Mouse (Mus musculus) neural tube, embryonic 12.5 days (tissue): ENCODE data around the gene Yod1. TPM values are rescaled to one million over a fixed set of nuclear protein-coding genes. Genes with fewer than 3 reads are reported as not detected.

Source experiments
- ATAC-seq: fragments of 200-750 bp; cut with Nextera tagmentation; 2 replicates; pipeline ENCODE4 v1.8.0; 2017; ENCODE audit warnings: low read depth, mild to moderate bottlenecking, moderate TSS enrichment, moderate library complexity; ENCODE audit not compliant: low FRiP score
- H3K27ac ChIP-seq: fragments of 300-500 bp; sonication (generic); 2 replicates; pipeline ENCODE4 v1.5.1; 2016
- H3K27me3 ChIP-seq: fragments of 300-500 bp; sonication (generic); replicated peaks from 2 replicates; pipeline ENCODE4 v1.6.1; 2016; ENCODE audit warnings: mild to moderate bottlenecking
- H3K36me3 ChIP-seq: fragments of 300-500 bp; sonication (generic); 2 replicates; pipeline ENCODE4 v1.6.1; 2016; ENCODE audit warnings: mild to moderate bottlenecking
- H3K4me1 ChIP-seq: fragments of 300-500 bp; sonication (generic); 2 replicates; pipeline ENCODE4 v1.6.1; 2016
- H3K4me2 ChIP-seq: fragments of 300-500 bp; sonication (generic); replicated peaks from 2 replicates; pipeline ENCODE4 v1.6.1; 2016; ENCODE audit warnings: mild to moderate bottlenecking
- H3K4me3 ChIP-seq: fragments of 300-500 bp; sonication (generic); 2 replicates; pipeline ENCODE4 v1.5.1; 2016
- H3K9ac ChIP-seq: fragments of 300-500 bp; sonication (generic); 2 replicates; pipeline ENCODE4 v1.6.1; 2016; ENCODE audit warnings: mild to moderate bottlenecking
- H3K9me3 ChIP-seq: fragments of 300-500 bp; sonication (generic); 2 replicates; pipeline ENCODE4 v1.6.1; 2016; ENCODE audit warnings: mild to moderate bottlenecking
- WGBS: fragments of 180-500 bp; shearing (Covaris S2); methylation state at CpG from one replicate; pipeline ENCODE4 v1.1.7; 2016; 5-methylcytosine and 5-hydroxymethylcytosine counted together
- polyA plus RNA-seq: library from polyadenylated mRNA; unstranded; fragments of >200 nt; fragmentation: Nextera tagmentation; extraction: Ambion mirVana; gene quantifications from 2 replicates; pipeline ENCODE4 v1.2.1, GENCODE M21; 2016

The Yod1 gene
- polyA plus RNA-seq, 1 experiment from 2014 or later = 18.6 TPM

DNA sequence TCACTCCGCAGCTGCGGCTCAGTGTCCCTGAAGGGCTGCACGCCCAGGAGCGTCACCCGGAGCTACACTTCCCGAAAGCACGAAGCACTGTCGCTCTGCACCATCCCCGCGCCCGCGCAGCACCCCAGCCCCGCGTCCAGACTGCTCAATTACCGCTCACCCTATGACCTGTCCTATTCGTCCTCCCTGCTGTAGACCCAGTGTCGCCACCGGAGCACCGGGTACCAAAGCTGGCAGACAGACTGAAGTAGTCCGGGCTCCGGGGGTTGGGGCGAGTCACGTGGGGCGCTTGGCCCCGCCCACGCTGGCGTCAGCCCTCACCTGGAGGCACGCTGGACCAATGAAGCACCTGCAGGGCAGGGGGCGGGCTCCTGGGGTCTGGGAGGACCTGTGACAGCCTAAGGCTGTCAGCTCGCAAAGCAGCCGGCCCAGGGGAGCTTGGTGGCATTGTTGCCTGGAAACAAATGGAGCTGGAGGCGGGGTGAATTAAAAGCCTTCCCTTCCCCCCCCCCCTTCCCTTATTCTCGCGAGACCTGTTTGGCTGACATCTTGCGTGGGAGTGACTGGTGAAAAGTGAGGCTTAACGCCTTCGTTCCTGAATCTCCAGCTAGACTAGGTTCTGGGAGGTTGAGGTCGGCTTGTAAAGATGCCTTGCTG, 1.4 kb upstream of the Yod1 start, which contains the start of gene Gm29427:
Gene Gm29427, minus strand, starts transcription at position 239 of the 657 bp plus-strand sequence.
- Histone ChIP-seq H3K9me3 (no peaks in the 10 kb centered on the region), H3K27ac (peak within 1 kb of the TSS; percentile 37; the same call in 1 of the 2 replicates), H3K36me3 (0 out of 2 replicates have a peak, but pooled peaks cover 4% of the 10 kb centered on the region), H3K4me3 (peak within 1 kb of the TSS; percentile 64), H3K4me1 (peaks cover 18% of the 10 kb centered on the region), H3K27me3 (no peaks in the 10 kb centered on the region), H3K9ac (peak within 1 kb of the TSS; percentile 82), H3K4me2 (peak within 1 kb of the TSS; percentile 99)
- peak; percentile 93 for ATAC-seq
- WGBS = under 1% methylated on average over 38 of the region's 38 CpGs

DNA sequence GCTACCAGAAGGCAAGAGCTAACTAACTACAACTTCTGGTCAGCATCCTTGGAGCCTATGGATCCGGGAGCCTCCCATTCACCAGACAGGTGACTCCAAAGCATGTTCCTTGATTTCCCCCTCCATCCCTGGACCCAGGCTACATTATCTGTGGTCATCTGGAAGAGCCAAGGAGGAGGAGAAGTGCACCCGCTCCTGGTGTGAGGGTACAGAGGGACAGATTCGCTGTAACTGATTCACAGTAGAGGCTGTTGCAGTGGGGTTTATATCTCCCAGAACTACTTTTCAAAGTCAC, 962 bp upstream of the Yod1 start:
- H3K27ac ChIP-seq = 0 out of 2 replicates have a peak overlapping the region, but pooled peaks have one; percentile 37
- peak overlapping the region; percentile 99 for H3K4me2 ChIP-seq
- H3K4me3 ChIP-seq = peak overlapping the region; percentile 64
- 0 out of 2 replicates have a peak, but pooled peaks cover 4% of the 10 kb centered on the region for H3K36me3 ChIP-seq
- no peaks in the 10 kb centered on the region for H3K27me3 ChIP-seq
- H3K9me3 ChIP-seq = no peaks in the 10 kb centered on the region
- 2% methylated on average over 3 of the region's 3 CpGs for WGBS
- peak overlapping the region; percentile 82 for H3K9ac ChIP-seq
- peak; percentile 11 for ATAC-seq
- H3K4me1 ChIP-seq = peaks cover 18% of the 10 kb centered on the region

GRCm38 (mm10) chr1:130716513-130717290, 425 bp upstream of the Yod1 start:
- Histone ChIP-seq H3K4me2 (peak overlapping the region; percentile 99), H3K4me3 (peak overlapping the region; percentile 64), H3K4me1 (peaks cover 18% of the 10 kb centered on the region), H3K27me3 (no peaks in the 10 kb centered on the region), H3K9me3 (no peaks in the 10 kb centered on the region), H3K36me3 (0 out of 2 replicates have a peak, but pooled peaks cover 4% of the 10 kb centered on the region), H3K9ac (peak overlapping the region; percentile 82), H3K27ac (0 out of 2 replicates have a peak overlapping the region, but pooled peaks have one; percentile 37)
- peak; percentile 21 for ATAC-seq
- WGBS = under 1% methylated on average over 42 of the region's 42 CpGs

DNA sequence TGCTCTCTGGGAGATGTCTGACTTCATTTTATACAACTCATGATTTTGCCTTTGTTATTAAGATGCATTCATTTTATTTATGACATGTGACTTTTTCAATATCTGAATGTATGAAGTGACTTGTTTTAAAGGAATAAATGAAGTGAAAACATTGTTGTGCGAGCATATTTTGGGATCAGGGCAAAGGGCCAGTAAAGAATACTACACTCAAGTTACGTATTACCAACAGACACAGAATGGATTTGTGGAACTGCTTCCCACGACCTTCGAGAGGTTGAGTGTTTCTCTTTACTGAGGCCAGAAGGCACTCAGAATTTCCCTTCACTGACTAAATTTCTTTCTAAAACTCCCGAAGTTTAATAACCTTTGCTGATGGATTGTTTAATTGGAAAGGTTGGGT, 7.1 kb downstream of the Yod1 start:
- WGBS = 91% methylated on average over 5 of the region's 5 CpGs
- no peaks in the 10 kb centered on the region for H3K9me3 ChIP-seq
- no peaks in the 10 kb centered on the region for H3K27me3 ChIP-seq
- H3K9ac ChIP-seq = no peak overlapping the region
- 0 out of 2 replicates have a peak, but pooled peaks cover 1% of the 10 kb centered on the region for H3K36me3 ChIP-seq
- no peak for ATAC-seq
- H3K4me2 ChIP-seq = no peak overlapping the region
- no peaks in the 10 kb centered on the region for H3K4me1 ChIP-seq
- H3K4me3 ChIP-seq = no peak overlapping the region
- no peak overlapping the region for H3K27ac ChIP-seq

GRCm38 (mm10) chr1:130726396-130726795, 9.3 kb downstream of the Yod1 start:
- Histone ChIP-seq H3K9me3 (no peaks in the 10 kb centered on the region), H3K36me3 (no peaks in the 10 kb centered on the region), H3K9ac (no peak overlapping the region), H3K4me1 (no peaks in the 10 kb centered on the region), H3K27ac (no peak overlapping the region), H3K27me3 (no peaks in the 10 kb centered on the region), H3K4me3 (no peak overlapping the region), H3K4me2 (no peak overlapping the region)
- ATAC-seq = no peak
- 68% methylated on average over 2 of the region's 2 CpGs for WGBS

DNA sequence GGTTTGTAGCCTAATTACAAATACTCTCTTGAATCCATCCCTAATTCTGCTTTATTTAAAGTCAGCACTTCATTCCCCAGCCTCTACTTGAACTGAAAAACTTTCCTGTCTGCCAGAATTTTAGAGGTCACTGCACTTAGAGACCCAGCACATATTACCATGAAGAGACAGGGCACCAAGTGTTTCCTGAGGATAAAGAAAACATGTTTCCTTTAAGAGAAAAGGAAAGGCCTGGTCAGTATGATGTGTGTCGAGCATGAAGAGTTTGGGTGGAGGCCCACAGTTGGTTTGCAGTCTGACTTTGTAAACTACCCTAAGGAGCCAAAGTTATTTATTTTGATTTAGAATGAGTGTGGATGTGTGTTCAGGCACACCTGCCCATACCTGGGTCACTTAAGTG, 10.9 kb downstream of the Yod1 start:
- Histone ChIP-seq H3K27me3 (no peaks in the 10 kb centered on the region), H3K27ac (no peak overlapping the region), H3K4me2 (no peak overlapping the region), H3K4me3 (no peak overlapping the region), H3K4me1 (no peaks in the 10 kb centered on the region), H3K9me3 (no peaks in the 10 kb centered on the region), H3K36me3 (no peaks in the 10 kb centered on the region), H3K9ac (no peak overlapping the region)
- WGBS = 84% methylated on average over 1 of the region's 1 CpGs
- ATAC-seq = no peak

DNA sequence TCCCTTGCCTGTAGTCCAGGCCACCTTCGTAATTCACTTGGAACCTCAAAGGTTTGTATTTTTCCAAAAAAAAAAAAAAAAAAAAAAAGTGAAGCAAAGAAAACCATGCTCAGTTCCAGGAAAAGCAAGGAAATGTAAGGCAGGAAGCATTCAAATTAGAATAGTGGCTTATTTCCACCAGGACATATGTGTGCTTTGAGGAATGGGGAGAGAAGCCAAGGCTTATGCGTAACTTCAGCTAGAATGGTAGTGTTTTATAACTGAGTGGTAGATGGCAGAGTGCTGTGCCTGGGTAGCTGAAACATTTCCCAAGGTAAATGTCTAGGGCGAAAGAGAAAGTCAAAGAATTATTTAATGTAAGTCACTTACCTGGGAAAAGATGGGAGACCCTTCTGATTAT, 11.6 kb downstream of the Yod1 start:
- Histone ChIP-seq H3K27ac (no peak overlapping the region), H3K27me3 (no peaks in the 10 kb centered on the region), H3K4me1 (no peaks in the 10 kb centered on the region), H3K4me2 (no peak overlapping the region), H3K4me3 (no peak overlapping the region), H3K9me3 (no peaks in the 10 kb centered on the region), H3K36me3 (no peaks in the 10 kb centered on the region), H3K9ac (no peak overlapping the region)
- ATAC-seq = no peak
- 93% methylated on average over 3 of the region's 3 CpGs for WGBS

GRCm38 (mm10) chr1:130729153-130729552, 12.0 kb downstream of the Yod1 start, which contains the start of gene Pfkfb2:
Gene Pfkfb2 (minus strand): TSS chr1:130729253.
- Histone ChIP-seq H3K36me3 (no peaks in the 10 kb centered on the region), H3K9ac (no peak within 1 kb of the TSS)
- no peak for ATAC-seq

GRCm38 (mm10) chr1:130731741-130732337, 14.7 kb downstream of the Yod1 start, which contains the start of gene AA986860:
Gene AA986860 (plus strand): TSS chr1:130731976.
- H3K9me3 ChIP-seq = no peaks in the 10 kb centered on the region
- WGBS = 5% methylated on average over 10 of the region's 10 CpGs
- H3K27ac ChIP-seq = no peak within 1 kb of the TSS
- no peak within 1 kb of the TSS for H3K9ac ChIP-seq
- H3K4me1 ChIP-seq = no peaks in the 10 kb centered on the region
- no peaks in the 10 kb centered on the region for H3K27me3 ChIP-seq
- peak within 1 kb of the TSS; percentile 40 for H3K4me2 ChIP-seq
- 0 out of 2 replicates have a peak, but pooled peaks have one; percentile 48 for ATAC-seq
- no peak within 1 kb of the TSS for H3K4me3 ChIP-seq
- H3K36me3 ChIP-seq = no peaks in the 10 kb centered on the region

More at GRCm38 (mm10) chr1:130729153-130729552, 12.0 kb downstream of the Yod1 start, which contains the start of gene Pfkfb2:
- WGBS = 83% methylated on average over 2 of the region's 2 CpGs
- Histone ChIP-seq H3K27ac (no peak within 1 kb of the TSS), H3K9me3 (no peaks in the 10 kb centered on the region), H3K4me3 (no peak within 1 kb of the TSS), H3K27me3 (no peaks in the 10 kb centered on the region), H3K4me1 (no peaks in the 10 kb centered on the region), H3K4me2 (no peak within 1 kb of the TSS)

DNA sequence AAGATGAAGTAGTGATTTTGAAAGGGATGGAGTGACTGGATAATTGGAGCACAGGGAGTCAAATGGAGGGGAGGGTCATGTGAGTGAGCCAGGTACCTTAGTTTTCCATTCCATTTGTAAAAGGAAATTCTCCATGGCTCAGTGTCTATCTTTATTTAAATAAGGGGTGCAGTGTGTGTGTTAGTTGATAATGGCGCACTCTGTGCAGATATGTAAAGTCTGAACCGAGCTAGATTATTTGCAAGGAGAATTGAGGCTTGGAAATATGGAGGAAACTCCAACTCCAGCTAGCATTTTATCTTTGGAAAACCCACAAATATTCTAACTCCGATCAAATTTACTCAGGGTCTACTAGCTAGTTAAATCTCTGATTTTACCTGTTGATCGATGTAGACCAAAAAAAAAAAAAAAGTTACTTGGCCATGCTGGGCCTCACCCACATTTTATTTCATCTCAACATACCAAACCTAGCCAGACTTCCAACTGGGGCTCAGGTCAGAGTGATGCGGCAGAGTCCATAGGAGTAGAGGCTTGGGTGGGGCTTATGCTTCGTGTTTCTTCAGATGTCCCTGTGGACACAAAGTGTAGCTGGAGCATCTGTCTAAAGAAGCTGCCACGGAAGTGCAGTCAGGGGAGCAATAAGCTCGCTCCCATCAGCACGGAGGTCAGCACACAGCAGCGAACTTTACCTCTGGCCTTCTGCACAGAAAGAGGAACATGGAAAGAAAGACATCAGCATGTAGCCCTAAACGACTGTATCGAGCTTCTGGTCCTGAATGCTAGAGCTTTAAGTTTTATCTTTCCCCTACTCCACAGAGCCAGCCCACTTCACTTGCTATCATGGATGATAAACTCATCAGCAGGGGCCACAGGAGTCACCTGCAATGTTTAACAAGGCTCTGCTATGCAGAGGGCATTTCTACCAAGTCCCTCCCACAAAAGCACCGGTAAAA, 15.9 kb downstream of the Yod1 start:
- Histone ChIP-seq H3K27me3 (no peaks in the 10 kb centered on the region), H3K36me3 (no peaks in the 10 kb centered on the region), H3K4me1 (no peaks in the 10 kb centered on the region; the same call in 1 of the 2 replicates), H3K9me3 (no peaks in the 10 kb centered on the region), H3K9ac (no peak overlapping the region), H3K4me3 (no peak overlapping the region), H3K4me2 (no peak overlapping the region), H3K27ac (no peak overlapping the region)
- ATAC-seq = no peak
- WGBS = 90% methylated on average over 13 of the region's 13 CpGs

GRCm38 (mm10) chr1:130733671-130734070, 16.5 kb downstream of the Yod1 start:
- ATAC-seq = no peak
- Histone ChIP-seq H3K4me2 (no peak overlapping the region), H3K9ac (no peak overlapping the region), H3K9me3 (no peaks in the 10 kb centered on the region), H3K27ac (no peak overlapping the region), H3K4me3 (no peak overlapping the region), H3K36me3 (no peaks in the 10 kb centered on the region), H3K27me3 (no peaks in the 10 kb centered on the region), H3K4me1 (no peaks in the 10 kb centered on the region; the same call in 1 of the 2 replicates)
- 91% methylated on average over 4 of the region's 4 CpGs for WGBS
